ENCODE assay signal across 10 mouse cellular contexts in the genomic region with DNA sequence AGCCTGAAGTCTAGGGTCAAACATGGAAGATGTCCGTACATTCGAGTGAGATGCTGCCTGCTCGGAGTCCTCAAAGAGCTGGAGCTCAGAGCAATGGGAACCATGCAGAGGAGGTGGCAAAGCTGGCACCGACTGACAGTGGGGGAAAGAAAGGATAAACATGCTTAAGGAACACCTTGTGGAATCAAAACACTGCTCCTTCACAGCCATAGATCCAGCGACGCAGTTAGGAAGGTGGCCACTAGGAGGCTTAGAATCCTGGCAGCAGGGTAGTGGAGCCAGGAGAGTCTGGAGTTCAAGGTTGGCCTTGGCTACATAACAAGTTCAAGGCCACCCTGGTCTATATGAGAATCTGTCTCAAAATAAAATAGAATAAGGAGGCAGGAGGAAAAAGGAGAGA. TPM values are rescaled to one million over a fixed set of nuclear protein-coding genes. Genes with fewer than 3 reads are reported as not detected.
DNase-seq lines count a peak whose midpoint lies in the region; ATAC-seq and TF ChIP-seq lines count a peak whose summit lies in the region.
"Had no signal": no experiment of that assay in that cellular context is flagged by ENCODE, and none has a peak within 500 bp of the region (broad histone marks: within the 10 kb centered on the region; RNA-seq: fewer than 3 reads in every experiment).

No protein-coding gene starts in this region.

- no peaks in the 10 kb centered on the region; the same call in 1 of the 2 replicates for H3K4me1 ChIP-seq in hindbrain, embryonic 11.5 days (replicated peaks; ENCODE audit: control insufficient read depth, insufficient read depth, low read length)
- peaks cover 36% of the 10 kb centered on the region for H3K4me1 ChIP-seq in hindbrain, embryonic 10.5 days (replicated peaks)
- H3K4me1 ChIP-seq in thymus, adult 2 months (replicated peaks; ENCODE audit: control insufficient read depth, insufficient read depth, low read length): peaks cover 10% of the 10 kb centered on the region
- H3K4me1 ChIP-seq in cortical plate, adult 2 months (ENCODE audit: control insufficient read depth, insufficient read depth, low read length): peaks cover 2% of the 10 kb centered on the region; the same call in 1 of the 2 replicates

- no peaks in the 10 kb centered on the region for H3K27me3 ChIP-seq in hindbrain, embryonic 11.5 days (ENCODE audit: control insufficient read depth, insufficient read depth, low read length)
- peaks cover 19% of the 10 kb centered on the region for H3K27me3 ChIP-seq in hindbrain, embryonic 10.5 days (ENCODE audit: insufficient read depth, poor library complexity, severe bottlenecking)
- H3K27me3 ChIP-seq in thymus, adult 2 months (ENCODE audit: control insufficient read depth, insufficient read depth, low read length): no peaks in the 10 kb centered on the region; the same call in 1 of the 2 replicates
- H3K27me3 ChIP-seq: liver, embryonic 13.5 days had no signal

- H3K9me3 ChIP-seq in hindbrain, embryonic 11.5 days (ENCODE audit: control insufficient read depth, low read length): no peaks in the 10 kb centered on the region
- no peaks in the 10 kb centered on the region for H3K9me3 ChIP-seq in hindbrain, embryonic 10.5 days
- H3K9me3 ChIP-seq: kidney, embryonic 15.5 days; liver, embryonic 13.5 days had no signal

- H3K4me2 ChIP-seq in hindbrain, embryonic 11.5 days (replicated peaks; ENCODE audit: low read depth, low read length): no peak overlapping the region
- H3K4me2 ChIP-seq: liver, embryonic 13.5 days had no signal

- H3K4me3 ChIP-seq in hindbrain, embryonic 11.5 days (ENCODE audit: low read depth, low read length): no peak overlapping the region
- no peak overlapping the region for H3K4me3 ChIP-seq in hindbrain, embryonic 10.5 days
- H3K4me3 ChIP-seq in thymus, adult 2 months (ENCODE audit: control insufficient read depth, insufficient read depth, low read length): no peak overlapping the region
- no peak overlapping the region for H3K4me3 ChIP-seq in cortical plate, adult 2 months (ENCODE audit: insufficient read depth, low read length)
- H3K4me3 ChIP-seq: kidney, embryonic 15.5 days; liver, embryonic 13.5 days had no signal

- ATAC-seq in hindbrain, embryonic 11.5 days (ENCODE audit: low FRiP score): no peak

- no peaks in the 10 kb centered on the region for H3K36me3 ChIP-seq in hindbrain, embryonic 11.5 days (ENCODE audit: control insufficient read depth, insufficient read depth, low read length)
- no peaks in the 10 kb centered on the region for H3K36me3 ChIP-seq in hindbrain, embryonic 10.5 days
- H3K36me3 ChIP-seq in thymus, adult 2 months (ENCODE audit: control insufficient read depth, insufficient read depth, low read length): no peaks in the 10 kb centered on the region
- H3K36me3 ChIP-seq: kidney, embryonic 15.5 days; liver, embryonic 13.5 days had no signal

- no peak for TF ChIP-seq CTCF in thymus, adult 2 months (IDR thresholded peaks at IDR 0.05; ENCODE audit: borderline replicate concordance, control insufficient read depth, extremely low read depth, insufficient read depth, low read length, poor library complexity)
- TF ChIP-seq CTCF in cortical plate, adult 2 months (IDR thresholded peaks at IDR 0.05; ENCODE audit: extremely low read depth, insufficient read depth, low read length): 0 out of 2 replicates have a peak, but pooled peaks have one; percentile 18

- peak; percentile 39 for DNase-seq in hindbrain, embryonic 11.5 days (ENCODE audit: low spot score)
- no peak for DNase-seq in hindbrain, embryonic 10.5 days (ENCODE audit: low spot score)
- peak; percentile 11 for DNase-seq in thymus, adult 2 months
- no peak for DNase-seq in thymus, postnatal 25 days
- DNase-seq in testis, postnatal 10 days (ENCODE audit: low spot score): peak; percentile 74
- DNase-seq in frontal cortex, postnatal 36 days (ENCODE audit: low spot score in 2 of 2): no peak
- DNase-seq: liver, embryonic 13.5 days had no signal

- WGBS in hindbrain, embryonic 11.5 days: 42% methylated on average over 6 of the region's 6 CpGs
- 38% methylated on average over 6 of the region's 6 CpGs for WGBS in hindbrain, embryonic 10.5 days
- WGBS in thymus, adult 2 months: 44% methylated on average over 6 of the region's 6 CpGs

- no peak overlapping the region for H3K27ac ChIP-seq in hindbrain, embryonic 11.5 days (ENCODE audit: low read depth, low read length)
- H3K27ac ChIP-seq in hindbrain, embryonic 10.5 days: no peak overlapping the region
- H3K27ac ChIP-seq in thymus, adult 2 months (ENCODE audit: control insufficient read depth, insufficient read depth, low read length): no peak overlapping the region
- no peak overlapping the region for H3K27ac ChIP-seq in cortical plate, adult 2 months (ENCODE audit: insufficient read depth, low read length)
- H3K27ac ChIP-seq: liver, embryonic 13.5 days had no signal

- TF ChIP-seq POLR2A in thymus, adult 2 months (IDR thresholded peaks at IDR 0.05; ENCODE audit: control insufficient read depth, extremely low read depth, insufficient read depth, low read length, poor library complexity): no peak
- TF ChIP-seq POLR2A in cortical plate, adult 2 months (IDR thresholded peaks at IDR 0.05; ENCODE audit: extremely low read depth, insufficient read depth, low read length): no peak

- no peak overlapping the region for H3K9ac ChIP-seq in hindbrain, embryonic 11.5 days (ENCODE audit: low read depth, low read length)
- H3K9ac ChIP-seq: kidney, embryonic 15.5 days; liver, embryonic 13.5 days had no signal

RNA-seq across cellular contexts. Expression of gene Tmem247, which starts 10.5 kb away (rescaled TPM):
- not detected in 2 replicates for polyA plus RNA-seq in hindbrain, embryonic 11.5 days (2014; fragmentation: Nextera tagmentation; extraction: Ambion mirVana)
- not detected in 2 replicates for polyA plus RNA-seq in hindbrain, embryonic 10.5 days (2016; fragmentation: Nextera tagmentation; extraction: Ambion mirVana)
- polyA plus RNA-seq in thymus, adult 2 months (2012; rRNA removed): 0.19 TPM in 1 of 2 replicates, not detected in the other
- not detected in 2 replicates for polyA plus RNA-seq in cortical plate, adult 2 months (2012; rRNA removed)
- polyA plus RNA-seq: kidney, embryonic 15.5 days; liver, embryonic 13.5 days; spleen, adult 2 months had no signal

RNA-seq across cellular contexts. Expression of gene Atp6v1e2, which starts 41.1 kb away (rescaled TPM):
- polyA plus RNA-seq in hindbrain, embryonic 11.5 days (2014; fragmentation: Nextera tagmentation; extraction: Ambion mirVana): not detected in 2 replicates
- polyA plus RNA-seq in hindbrain, embryonic 10.5 days (2016; fragmentation: Nextera tagmentation; extraction: Ambion mirVana): not detected in 2 replicates
- not detected in 2 replicates for polyA plus RNA-seq in thymus, adult 2 months (2012; rRNA removed)
- polyA plus RNA-seq in cortical plate, adult 2 months (2012; rRNA removed): not detected in 2 replicates
- polyA plus RNA-seq: kidney, embryonic 15.5 days; liver, embryonic 13.5 days; spleen, adult 2 months had no signal

RNA-seq across cellular contexts. Expression of gene Rhoq, which starts 56.3 kb away (rescaled TPM):
- polyA plus RNA-seq in hindbrain, embryonic 11.5 days (2014; fragmentation: Nextera tagmentation; extraction: Ambion mirVana): 10.7 and 13.1 TPM in 2 replicates
- 8.4 and 9.7 TPM in 2 replicates for polyA plus RNA-seq in hindbrain, embryonic 10.5 days (2016; fragmentation: Nextera tagmentation; extraction: Ambion mirVana)
- 11.5 and 14.5 TPM in 2 replicates for polyA plus RNA-seq in thymus, adult 2 months (2012; rRNA removed)
- polyA plus RNA-seq in cortical plate, adult 2 months (2012; rRNA removed): 26.5 and 26.8 TPM in 2 replicates

Comparison
In these comparisons a context has a peak if more than half of its experiments do, and no peak if none do; other contexts are left out.
1. DNase-seq: peak in hindbrain, embryonic 11.5 days (single experiment), thymus, adult 2 months (single experiment) and testis, postnatal 10 days (single experiment); none in hindbrain, embryonic 10.5 days (single experiment), thymus, postnatal 25 days (single experiment) and frontal cortex, postnatal 36 days (0 of 2).